Mouse (Mus musculus) thymus, adult 2 months (tissue): ENCODE results near the gene Stmn1. TPM values are rescaled to one million over a fixed set of nuclear protein-coding genes. Genes with fewer than 3 reads are reported as not detected.

Experiments
- DNase-seq: peaks from one replicate; pipeline ENCODE4 v3.0.0; 2021
- H3K27ac ChIP-seq: fragments of 200-500 bp; 2 replicates; pipeline ENCODE4 v1.5.1; 2012; ENCODE audit warnings: low read length, control low read depth; ENCODE audit not compliant: control insufficient read depth, insufficient read depth
- H3K27me3 ChIP-seq: fragments of 200-500 bp; 2 replicates; pipeline ENCODE4 v1.6.1; 2012; ENCODE audit warnings: mild to moderate bottlenecking, low read length, moderate library complexity, mixed read lengths; ENCODE audit not compliant: control insufficient read depth, insufficient read depth
- H3K36me3 ChIP-seq: fragments of 200-500 bp; 2 replicates; pipeline ENCODE4 v1.6.1; 2012; ENCODE audit warnings: mild to moderate bottlenecking, low read length, moderate library complexity; ENCODE audit not compliant: control insufficient read depth, insufficient read depth
- H3K4me1 ChIP-seq: fragments of 200-500 bp; replicated peaks from 2 replicates; pipeline ENCODE4 v1.6.1; 2012; ENCODE audit warnings: low read length; ENCODE audit not compliant: control insufficient read depth, insufficient read depth
- H3K4me3 ChIP-seq: fragments of 200-500 bp; 2 replicates; pipeline ENCODE4 v1.5.1; 2012; ENCODE audit warnings: mild to moderate bottlenecking, low read length, control low read depth, moderate library complexity; ENCODE audit not compliant: control insufficient read depth, insufficient read depth
- CTCF ChIP-seq: fragments of 200-500 bp; IDR thresholded peaks from 2 replicates; pipeline ENCODE4 v1.5.1; 2012; ENCODE audit warnings: mild to moderate bottlenecking, control low read depth, low read length, moderate library complexity, borderline replicate concordance; ENCODE audit not compliant: control insufficient read depth, poor library complexity, insufficient read depth; ENCODE audit errors: extremely low read depth
- POLR2A ChIP-seq: fragments of 200-500 bp; IDR thresholded peaks from 2 replicates; pipeline ENCODE4 v1.6.1; 2012; ENCODE audit warnings: mild to moderate bottlenecking, low read length, control low read depth, moderate library complexity; ENCODE audit not compliant: control insufficient read depth, poor library complexity, insufficient read depth; ENCODE audit errors: extremely low read depth
- WGBS: fragments of 180-500 bp; shearing (Covaris S2); methylation state at CpG from one replicate; pipeline ENCODE4 v1.1.7; 2018; 5-methylcytosine and 5-hydroxymethylcytosine counted together
- polyA plus RNA-seq: library from polyadenylated mRNA; depleted of rRNA; stranded (reverse); fragments of >200 nt; gene quantifications from 2 replicates; pipeline ENCODE4 v1.2.3, GENCODE M21; 2012

Stmn1 gene
- polyA plus RNA-seq, 1 experiment = 134 TPM

GRCm38 (mm10) chr4:134467435-134468214, 495 bp upstream of the Stmn1 start:
- DNase-seq = peak; percentile 59
- H3K4me1 ChIP-seq = peaks cover 18% of the 10 kb centered on the region
- TF ChIP-seq CTCF (no peak), POLR2A (0 out of 2 replicates have a peak, but pooled peaks have one; percentile 24)
- H3K36me3 ChIP-seq = peaks cover 16% of the 10 kb centered on the region
- peak overlapping the region; percentile 78 for H3K4me3 ChIP-seq
- 1% methylated on average over 31 of the region's 31 CpGs for WGBS
- H3K27me3 ChIP-seq = no peaks in the 10 kb centered on the region
- H3K27ac ChIP-seq = peak overlapping the region; percentile 90

GRCm38 (mm10) chr4:134468578-134469266, 602 bp downstream of the Stmn1 start:
- Histone ChIP-seq H3K27me3 (no peaks in the 10 kb centered on the region), H3K4me1 (peaks cover 18% of the 10 kb centered on the region), H3K27ac (peak overlapping the region; percentile 25; the same call in 1 of the 2 replicates), H3K4me3 (peak overlapping the region; percentile 78), H3K36me3 (peaks cover 23% of the 10 kb centered on the region)
- WGBS = 1% methylated on average over 67 of the region's 68 CpGs
- TF ChIP-seq POLR2A = peak; percentile 35; the same call in 1 of the 2 replicates
- TF ChIP-seq CTCF = 0 out of 2 replicates have a peak, but pooled peaks have one; percentile 34
- peak; percentile 98 for DNase-seq

DNA sequence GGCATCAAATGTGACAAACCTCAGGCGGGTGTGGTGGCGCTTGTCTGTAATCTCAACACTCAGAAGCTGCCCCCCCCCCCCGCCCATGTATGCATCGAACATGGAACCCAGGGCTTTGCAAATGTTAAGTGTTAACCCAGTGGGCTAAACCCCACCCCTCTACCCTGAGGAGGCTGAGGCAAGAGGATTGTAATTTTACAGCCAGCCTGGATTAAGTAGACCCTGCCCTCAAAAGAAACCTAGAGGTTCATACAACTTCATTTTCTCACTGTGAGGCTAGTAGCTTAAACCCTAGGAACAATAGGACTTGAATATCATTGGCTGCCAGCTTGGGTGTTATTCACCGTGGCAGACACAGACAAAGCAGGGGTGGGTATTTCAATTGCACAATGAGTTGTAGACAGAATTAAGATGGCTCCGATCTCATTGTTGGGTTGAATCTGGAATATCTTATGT, 1.2 kb downstream of the Stmn1 start:
- H3K27ac ChIP-seq = no peak overlapping the region
- peaks cover 18% of the 10 kb centered on the region for H3K4me1 ChIP-seq
- TF ChIP-seq CTCF (no peak), POLR2A (no peak)
- WGBS = 10% methylated on average over 6 of the region's 6 CpGs
- peaks cover 29% of the 10 kb centered on the region for H3K36me3 ChIP-seq
- no peaks in the 10 kb centered on the region for H3K27me3 ChIP-seq
- H3K4me3 ChIP-seq = no peak overlapping the region
- DNase-seq = no peak

GRCm38 (mm10) chr4:134469985-134470384, 1.9 kb downstream of the Stmn1 start:
- TF ChIP-seq POLR2A (no peak), CTCF (no peak)
- no peak for DNase-seq
- H3K36me3 ChIP-seq = peaks cover 35% of the 10 kb centered on the region
- no peak overlapping the region for H3K4me3 ChIP-seq
- H3K27ac ChIP-seq = no peak overlapping the region
- WGBS = 57% methylated on average over 3 of the region's 3 CpGs
- H3K27me3 ChIP-seq = no peaks in the 10 kb centered on the region
- H3K4me1 ChIP-seq = peaks cover 18% of the 10 kb centered on the region

DNA sequence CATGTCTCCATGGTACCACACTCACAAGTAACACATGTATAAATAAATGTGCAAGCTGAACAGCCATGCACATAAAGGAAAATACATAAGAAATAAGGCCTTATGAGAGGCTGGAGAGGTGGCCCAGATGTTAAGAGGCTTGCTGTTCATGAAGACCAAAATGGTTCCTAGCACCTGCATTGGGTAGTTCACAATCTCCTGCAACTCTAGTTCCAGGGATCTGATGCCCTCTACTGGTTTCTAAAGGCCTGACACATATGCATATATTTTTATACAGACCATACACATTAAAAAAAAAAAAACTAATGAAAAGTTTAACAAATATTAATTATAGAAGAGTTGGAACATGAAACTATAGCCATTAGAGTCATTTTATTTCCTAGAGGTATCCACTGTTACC, 3.3 kb downstream of the Stmn1 start:
- H3K36me3 ChIP-seq = peaks cover 41% of the 10 kb centered on the region
- no peak overlapping the region for H3K27ac ChIP-seq
- TF ChIP-seq POLR2A (no peak), CTCF (no peak)
- no peak overlapping the region for H3K4me3 ChIP-seq
- H3K4me1 ChIP-seq = peaks cover 10% of the 10 kb centered on the region
- H3K27me3 ChIP-seq = no peaks in the 10 kb centered on the region
- no peak for DNase-seq

- TF ChIP-seq POLR2A (no peak), CTCF (no peak)
- Histone ChIP-seq H3K4me3 (no peak overlapping the region), H3K4me1 (no peaks in the 10 kb centered on the region), H3K27ac (no peak overlapping the region), H3K27me3 (no peaks in the 10 kb centered on the region), H3K36me3 (peaks cover 41% of the 10 kb centered on the region)
- 91% methylated on average over 4 of the region's 4 CpGs for whole genome bisulfite sequencing
- no peak for DNase-seq
These were observed 5.6 kb downstream of the Stmn1 start for GRCm38 (mm10) chr4:134473764-134474163.
